Mouse (Mus musculus): ENCODE results near the gene 4933415A04Rik.

DNA sequence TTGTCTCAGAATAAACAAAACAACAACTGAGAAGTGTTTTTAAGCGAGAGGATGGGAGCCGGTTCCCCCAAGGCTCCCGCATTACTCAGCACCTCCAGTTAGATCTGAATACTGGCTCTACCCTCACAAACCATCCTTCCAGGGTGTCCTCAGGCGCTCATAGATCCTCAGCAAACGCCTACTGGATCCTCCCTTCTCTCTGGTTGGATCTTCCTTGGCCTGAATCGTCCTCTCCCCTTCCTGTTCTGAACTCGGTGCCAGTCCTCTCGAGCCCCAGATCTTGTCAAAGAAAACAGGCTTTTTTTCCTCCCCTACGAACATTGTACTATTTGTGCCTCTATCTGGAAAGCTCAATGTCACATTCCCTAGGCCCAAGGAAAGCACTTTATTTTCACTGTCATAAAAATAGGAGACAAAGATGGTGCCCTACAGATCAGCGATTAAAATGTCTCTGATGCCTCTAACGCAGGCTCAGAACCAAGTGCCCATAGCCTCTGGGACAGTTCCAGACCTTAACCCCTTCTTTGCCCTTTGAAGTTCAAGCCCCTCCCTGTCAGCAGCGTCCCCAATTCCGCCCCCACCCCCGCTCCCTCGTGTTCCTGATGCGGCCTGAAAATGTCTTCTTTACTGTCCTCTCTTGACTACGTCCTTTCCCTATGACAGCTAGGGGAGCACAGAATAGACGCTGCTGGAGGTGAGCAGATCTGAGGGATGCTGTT, 40.2 kb downstream of the 4933415A04Rik start:
- no peak for TF ChIP-seq POLR2A (IDR thresholded peaks at IDR 0.05; ENCODE audit: insufficient read length, low read depth)
- no peak for TF ChIP-seq POLR2AphosphoS2 (IDR thresholded peaks at IDR 0.05; ENCODE audit: insufficient read length, low read depth)
- no peak for TF ChIP-seq USF1 (IDR thresholded peaks at IDR 0.05; ENCODE audit: low read depth)
- no peak for TF ChIP-seq MAX (IDR thresholded peaks at IDR 0.05; ENCODE audit: low read depth)
